Mouse (Mus musculus): ENCODE measurements around the gene Slc48a1.

Slc48a1 gene

GRCm38 (mm10) chr15:97807867-97808266 is 29.5 kb downstream of the Slc48a1 start:
- no peak for DNase-seq (ENCODE audit: low spot score)

- DNase-seq (ENCODE audit: low spot score) = no peak
These were observed 30.2 kb downstream of the Slc48a1 start for GRCm38 (mm10) chr15:97808532-97808931.

GRCm38 (mm10) chr15:97809206-97809605 is 30.9 kb downstream of the Slc48a1 start:
- no peak for DNase-seq (ENCODE audit: low spot score)

- no peak for DNase-seq (ENCODE audit: low spot score)
These were observed 31.6 kb downstream of the Slc48a1 start for GRCm38 (mm10) chr15:97809942-97810341.

GRCm38 (mm10) chr15:97810399-97810798 is 32.1 kb downstream of the Slc48a1 start:
- DNase-seq (ENCODE audit: low spot score) = no peak

- no peak for DNase-seq (ENCODE audit: low spot score)
These were observed 33.0 kb downstream of the Slc48a1 start for GRCm38 (mm10) chr15:97811307-97811706.

GRCm38 (mm10) chr15:97812126-97812525 is 33.8 kb downstream of the Slc48a1 start:
- no peak for DNase-seq (ENCODE audit: low spot score)

GRCm38 (mm10) chr15:97812875-97813274 is 34.6 kb downstream of the Slc48a1 start:
- DNase-seq (ENCODE audit: low spot score) = no peak

- no peak for DNase-seq (ENCODE audit: low spot score)
These were observed 35.3 kb downstream of the Slc48a1 start for GRCm38 (mm10) chr15:97813452-97814204.

- no peak for DNase-seq (ENCODE audit: low spot score)
These were observed 36.4 kb downstream of the Slc48a1 start for GRCm38 (mm10) chr15:97814703-97815102.

- no peak for DNase-seq (ENCODE audit: low spot score)
These were observed 36.9 kb downstream of the Slc48a1 start for GRCm38 (mm10) chr15:97815254-97815653.

- no peak for DNase-seq (ENCODE audit: low spot score)
These were observed 38.1 kb downstream of the Slc48a1 start for GRCm38 (mm10) chr15:97816199-97816994.

GRCm38 (mm10) chr15:97819937-97820336 is 41.6 kb downstream of the Slc48a1 start:
- DNase-seq (ENCODE audit: low spot score) = no peak

GRCm38 (mm10) chr15:97821321-97821982 is 43.1 kb downstream of the Slc48a1 start:
- DNase-seq (ENCODE audit: low spot score) = no peak

GRCm38 (mm10) chr15:97821983-97822363 is 43.7 kb downstream of the Slc48a1 start:
- no peak for DNase-seq (ENCODE audit: low spot score)

- DNase-seq (ENCODE audit: low spot score) = no peak
These were observed 44.4 kb downstream of the Slc48a1 start for GRCm38 (mm10) chr15:97822545-97823228.

- DNase-seq (ENCODE audit: low spot score) = no peak
These were observed 45.2 kb downstream of the Slc48a1 start for GRCm38 (mm10) chr15:97823479-97823878.

- no peak for DNase-seq (ENCODE audit: low spot score)
These were observed 45.7 kb downstream of the Slc48a1 start for GRCm38 (mm10) chr15:97824042-97824441.

GRCm38 (mm10) chr15:97825071-97825940 is 47.0 kb downstream of the Slc48a1 start:
- peak; percentile 49 for DNase-seq (ENCODE audit: low spot score)

- DNase-seq (ENCODE audit: low spot score) = no peak
These were observed 47.7 kb downstream of the Slc48a1 start for GRCm38 (mm10) chr15:97825941-97826587.

Measured in urinary bladder, postnatal 10 days (tissue).